Comparison of ENCODE assay signal across 9 mouse cellular contexts in genomic region chr14:31337947-31338346, GRCm38 (mm10). TPM values are rescaled to one million over a fixed set of nuclear protein-coding genes. Genes with fewer than 3 reads are reported as not detected.
DNase-seq lines count a peak whose midpoint lies in the region; ATAC-seq and TF ChIP-seq lines count a peak whose summit lies in the region.
"Had no signal": no experiment of that assay in that cellular context is flagged by ENCODE, and none has a peak within 500 bp of the region (broad histone marks: within the 10 kb centered on the region; RNA-seq: fewer than 3 reads in every experiment).

No protein-coding gene starts in this region.

- H3K27me3 ChIP-seq in limb, embryonic 10.5 days (ENCODE audit: low read depth, poor library complexity, severe bottlenecking) = no peaks in the 10 kb centered on the region
- H3K27me3 ChIP-seq in neural tube, embryonic 13.5 days = no peaks in the 10 kb centered on the region

- H3K9me3 ChIP-seq in limb, embryonic 10.5 days (replicated peaks) = no peaks in the 10 kb centered on the region
- H3K9me3 ChIP-seq in neural tube, embryonic 13.5 days = no peaks in the 10 kb centered on the region

- no peak for ATAC-seq in neural tube, embryonic 13.5 days (ENCODE audit: low read depth)

- peak overlapping the region; percentile 89 for H3K4me3 ChIP-seq in left cerebral cortex, adult 2 months
- H3K4me3 ChIP-seq in embryonic fibroblast, embryonic 13.5 days (ENCODE audit: insufficient read depth, low read length) = peak overlapping the region; percentile 71
- H3K4me3 ChIP-seq in limb, embryonic 10.5 days = peak overlapping the region; percentile 89; the same call in 1 of the 2 replicates
- H3K4me3 ChIP-seq in neural tube, embryonic 13.5 days = peak overlapping the region; percentile 82

- no peak for DNase-seq in left cerebral cortex, adult 2 months (ENCODE audit: extremely low spot score in 1 of 2, low spot score in 2 of 2)
- no peak for DNase-seq in left cerebral cortex, postnatal 4 days
- DNase-seq in limb, embryonic 10.5 days (ENCODE audit: low spot score) = no peak
- DNase-seq in ovary, adult 18-20 months (ENCODE audit: low spot score) = no peak
- no peak for DNase-seq in right cerebral cortex, postnatal 10 days (ENCODE audit: low spot score in 2 of 2)
- DNase-seq in layer of hippocampus, postnatal 36 days = no peak
- DNase-seq: lung, postnatal 14 days had no signal

- TF ChIP-seq CTCF in left cerebral cortex, adult 2 months (IDR thresholded peaks at IDR 0.05) = no peak
- no peak for TF ChIP-seq CTCF in embryonic fibroblast, embryonic 13.5 days (IDR thresholded peaks at IDR 0.05; ENCODE audit: borderline replicate concordance, insufficient read depth, low read length)

- H3K4me1 ChIP-seq in embryonic fibroblast, embryonic 13.5 days (ENCODE audit: control insufficient read depth, insufficient read depth, low read length) = no peaks in the 10 kb centered on the region
- H3K4me1 ChIP-seq in limb, embryonic 10.5 days = peaks cover 11% of the 10 kb centered on the region
- H3K4me1 ChIP-seq in neural tube, embryonic 13.5 days (replicated peaks) = peaks cover 26% of the 10 kb centered on the region

- intact Hi-C loops in left cerebral cortex, adult 2 months (cut with DNase I) = loop anchor here (2.0 kb wide), 2 partner anchors 67 to 87 kb away; partner anchors contain the start of genes Bap1 and Phf7
- intact Hi-C loops in left cerebral cortex, postnatal 4 days (cut with DNase I) = no loop called here

- H3K36me3 ChIP-seq in limb, embryonic 10.5 days = peaks cover 14% of the 10 kb centered on the region
- peaks cover 20% of the 10 kb centered on the region for H3K36me3 ChIP-seq in neural tube, embryonic 13.5 days

- no peak for TF ChIP-seq POLR2A in embryonic fibroblast, embryonic 13.5 days (IDR thresholded peaks at IDR 0.05; ENCODE audit: low read depth, low read length)

- peak overlapping the region; percentile 86; the same call in 1 of the 2 replicates for H3K9ac ChIP-seq in neural tube, embryonic 13.5 days

- peak overlapping the region; percentile 78 for H3K4me2 ChIP-seq in neural tube, embryonic 13.5 days

- no peak overlapping the region for H3K27ac ChIP-seq in left cerebral cortex, adult 2 months
- H3K27ac ChIP-seq in embryonic fibroblast, embryonic 13.5 days (ENCODE audit: insufficient read depth, low read length) = no peak overlapping the region
- no peak overlapping the region for H3K27ac ChIP-seq in limb, embryonic 10.5 days
- H3K27ac ChIP-seq in neural tube, embryonic 13.5 days (replicated peaks) = no peak overlapping the region

RNA-seq across cellular contexts. Expression of gene Capn7, which starts 1.5 kb away (rescaled TPM):
- 10 to 100 TPM; 33.8 to 38.3 TPM for total RNA-seq in left cerebral cortex, adult 2 months (2021)
- total RNA-seq in left cerebral cortex, postnatal 4 days (2021) = 10 to 100 TPM; 60.9 to 61.4 TPM
- 38.1 and 46.0 TPM in 2 replicates for polyA plus RNA-seq in embryonic fibroblast, embryonic 13.5 days (2011; ENCODE audit: insufficient read length, low read depth, missing spikeins)
- polyA plus RNA-seq in limb, embryonic 10.5 days (2016; fragmentation: Nextera tagmentation; extraction: Ambion mirVana) = 22.8 and 31.1 TPM in 2 replicates
- 74.1 and 77.6 TPM in 2 replicates for polyA plus RNA-seq in neural tube, embryonic 13.5 days (2015; fragmentation: Nextera tagmentation; extraction: Ambion mirVana)
- 10 to 100 TPM; 39.4 to 42.1 TPM for total RNA-seq in layer of hippocampus, postnatal 36 days (2021)

RNA-seq across cellular contexts. Expression of gene Dnah1, which starts 14.3 kb away (rescaled TPM):
- 1 to 10 TPM; 4.6 to 5.8 TPM for total RNA-seq in left cerebral cortex, adult 2 months (2021)
- 1 to 10 TPM; 1.8 to 2.4 TPM for total RNA-seq in left cerebral cortex, postnatal 4 days (2021)
- polyA plus RNA-seq in embryonic fibroblast, embryonic 13.5 days (2011; ENCODE audit: insufficient read length, low read depth, missing spikeins) = 0.40 and 1.5 TPM in 2 replicates
- 3.6 and 5.6 TPM in 2 replicates for polyA plus RNA-seq in limb, embryonic 10.5 days (2016; fragmentation: Nextera tagmentation; extraction: Ambion mirVana)
- polyA plus RNA-seq in neural tube, embryonic 13.5 days (2015; fragmentation: Nextera tagmentation; extraction: Ambion mirVana) = 3.4 and 4.3 TPM in 2 replicates
- 1 to 10 TPM; 3.8 to 4.8 TPM for total RNA-seq in layer of hippocampus, postnatal 36 days (2021)
